Mouse (Mus musculus): ENCODE data around the gene Stk11.
A peak's percentile ranks its signal among the peaks of the same experiment; 100 is the strongest.

Stk11 gene

GRCm38 (mm10) chr10:80131952-80132350 lies 16.3 kb downstream of the Stk11 start:
- no peak for DNase-seq

DNA sequence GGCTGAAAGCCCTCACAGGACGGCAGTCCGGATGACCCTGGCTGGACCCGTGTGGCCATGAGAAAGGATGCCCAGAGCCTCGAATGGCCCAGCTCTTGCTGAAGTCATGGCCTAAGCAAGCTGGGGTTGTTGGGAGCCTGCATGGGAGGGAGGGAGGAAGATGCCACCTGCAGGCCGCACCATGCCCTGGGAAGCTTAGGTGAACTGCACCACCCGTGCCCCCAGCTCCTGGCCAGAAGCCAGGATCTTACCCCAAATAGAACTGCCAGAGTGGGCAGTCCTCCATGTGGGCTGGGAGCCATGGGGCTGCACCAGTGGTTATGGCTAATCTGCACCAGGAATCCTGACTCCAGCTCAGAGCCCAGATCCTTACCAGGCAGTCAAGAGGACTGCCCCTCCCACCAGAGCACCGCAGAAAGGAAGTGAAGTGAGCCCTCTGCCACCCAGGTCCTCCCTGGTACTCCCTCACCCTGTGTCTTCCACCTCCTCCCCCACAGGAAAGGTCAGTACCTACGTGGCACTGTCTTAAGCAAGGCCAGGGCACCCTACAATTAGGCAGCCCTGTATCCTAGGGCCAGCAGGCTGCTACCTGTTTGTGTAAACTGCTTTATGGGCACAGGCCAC lies 17.7 kb downstream of the Stk11 start:
- no peak for DNase-seq

DNA sequence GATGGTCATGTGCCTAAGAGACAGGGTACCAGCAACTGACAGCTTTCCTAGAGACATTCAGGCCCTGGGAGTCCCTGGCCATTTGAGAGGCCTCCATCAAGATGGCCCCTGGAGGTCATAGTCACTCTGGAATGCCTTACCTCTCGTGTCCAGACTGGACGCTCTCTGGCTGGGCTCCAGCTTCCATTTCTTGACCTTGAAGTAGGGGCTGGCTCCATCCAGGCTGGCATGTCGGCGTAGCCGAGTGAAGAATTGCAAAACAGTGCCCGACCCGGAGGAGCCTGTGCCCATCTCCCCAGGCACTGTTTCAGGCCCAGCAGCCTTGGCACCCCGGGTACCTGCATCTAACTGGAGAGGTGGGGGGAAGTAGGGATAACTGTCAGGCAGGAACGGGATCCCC lies 18.8 kb downstream of the Stk11 start:
- peak; percentile 23 for DNase-seq

DNA sequence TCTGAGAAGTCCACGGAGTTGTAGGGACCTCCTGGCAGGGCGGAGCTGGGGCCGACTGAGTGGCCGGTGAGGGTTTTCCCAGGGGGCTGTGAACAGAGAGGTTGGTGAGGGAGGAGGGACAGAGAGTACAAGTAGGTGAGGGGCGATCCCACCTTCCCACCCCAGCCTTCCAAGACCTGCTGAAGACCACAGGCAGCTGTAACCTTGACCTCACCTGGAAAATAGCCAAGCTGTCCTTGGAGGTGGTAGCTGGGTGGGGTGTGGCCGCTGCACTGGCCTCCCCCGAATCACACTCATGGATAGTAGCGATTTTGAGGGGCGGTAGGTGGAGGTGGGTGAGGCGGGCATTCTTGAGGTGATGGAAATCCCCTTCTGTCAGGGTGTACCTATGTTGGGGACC lies 19.6 kb downstream of the Stk11 start:
- peak; percentile 29 for DNase-seq

- no peak for DNase-seq
Measured at GRCm38 (mm10) chr10:80135641-80136040, 20.0 kb downstream of the Stk11 start.

DNA sequence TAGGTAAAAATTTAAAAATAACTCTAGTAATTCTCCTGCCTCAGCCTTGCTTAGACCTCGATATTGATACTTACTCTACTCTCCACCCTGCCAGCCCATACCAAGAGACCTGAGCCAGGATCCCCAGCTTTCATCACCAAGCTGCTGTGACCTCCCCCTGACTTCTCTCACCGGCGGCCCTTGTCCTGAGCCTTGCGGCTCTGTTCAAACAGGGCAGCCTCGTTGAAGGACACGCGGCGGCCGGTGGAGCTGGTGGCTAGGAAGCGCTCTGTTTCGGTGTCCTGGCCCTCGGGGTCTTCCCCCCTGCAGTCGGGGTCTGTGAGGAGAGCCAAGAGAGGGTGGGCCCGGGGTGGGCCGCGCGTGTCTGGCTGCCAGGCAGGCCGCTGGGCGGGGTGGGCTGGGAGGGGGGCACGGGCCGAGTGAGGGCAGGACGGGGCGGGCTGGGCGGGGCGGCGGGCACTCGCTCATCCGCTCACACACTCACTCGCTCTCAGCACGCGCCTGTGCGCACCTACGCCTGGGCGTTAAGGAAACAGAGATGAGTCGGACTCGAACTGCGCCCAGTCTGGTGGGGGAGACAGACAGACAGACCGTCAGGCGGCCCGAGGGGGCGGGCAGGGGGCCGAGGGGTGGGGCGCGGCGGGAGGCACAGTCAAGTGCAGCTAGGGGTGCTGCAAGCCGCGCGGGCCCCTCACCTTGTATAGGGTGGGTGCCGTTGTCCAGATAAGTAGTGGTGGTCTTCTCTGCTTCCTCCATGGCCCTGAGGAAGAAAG lies 20.8 kb downstream of the Stk11 start:
- DNase-seq: no peak

DNA sequence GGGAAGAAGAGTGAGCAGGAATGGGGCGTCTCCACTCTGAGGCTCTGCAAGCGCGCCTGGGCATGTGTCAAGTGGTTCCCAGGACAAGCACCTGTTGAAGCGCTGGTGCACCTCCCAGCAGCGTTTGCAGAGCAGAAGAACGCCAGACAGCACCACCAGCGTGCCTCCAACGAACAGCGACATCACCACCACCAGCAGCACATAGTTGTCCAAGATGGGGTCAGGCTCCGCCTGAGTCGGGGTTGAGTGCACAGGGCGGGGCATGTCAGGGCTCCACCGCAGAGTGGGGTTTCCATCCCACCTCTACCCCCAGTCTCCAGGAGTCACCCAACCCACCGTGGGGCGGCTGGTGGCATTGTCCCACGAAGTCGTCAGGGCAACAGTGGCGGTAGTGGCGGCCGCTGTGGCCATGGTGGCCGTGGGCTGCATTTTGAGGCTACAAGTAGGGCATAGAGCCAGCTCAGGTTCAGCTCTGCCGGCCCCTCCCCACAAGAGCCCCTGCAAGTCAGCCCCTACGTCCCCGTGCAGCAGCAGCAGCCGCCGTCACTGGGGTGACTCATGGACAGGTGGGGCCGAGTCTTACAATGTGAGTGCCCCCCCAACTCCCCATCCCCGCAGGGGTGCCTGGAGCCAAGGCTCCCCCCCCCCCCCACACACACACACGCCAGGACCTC lies 21.5 kb downstream of the Stk11 start:
- DNase-seq: peak; percentile 58

- DNase-seq: peak; percentile 60
Measured at GRCm38 (mm10) chr10:80137626-80138552, 22.3 kb downstream of the Stk11 start.

DNA sequence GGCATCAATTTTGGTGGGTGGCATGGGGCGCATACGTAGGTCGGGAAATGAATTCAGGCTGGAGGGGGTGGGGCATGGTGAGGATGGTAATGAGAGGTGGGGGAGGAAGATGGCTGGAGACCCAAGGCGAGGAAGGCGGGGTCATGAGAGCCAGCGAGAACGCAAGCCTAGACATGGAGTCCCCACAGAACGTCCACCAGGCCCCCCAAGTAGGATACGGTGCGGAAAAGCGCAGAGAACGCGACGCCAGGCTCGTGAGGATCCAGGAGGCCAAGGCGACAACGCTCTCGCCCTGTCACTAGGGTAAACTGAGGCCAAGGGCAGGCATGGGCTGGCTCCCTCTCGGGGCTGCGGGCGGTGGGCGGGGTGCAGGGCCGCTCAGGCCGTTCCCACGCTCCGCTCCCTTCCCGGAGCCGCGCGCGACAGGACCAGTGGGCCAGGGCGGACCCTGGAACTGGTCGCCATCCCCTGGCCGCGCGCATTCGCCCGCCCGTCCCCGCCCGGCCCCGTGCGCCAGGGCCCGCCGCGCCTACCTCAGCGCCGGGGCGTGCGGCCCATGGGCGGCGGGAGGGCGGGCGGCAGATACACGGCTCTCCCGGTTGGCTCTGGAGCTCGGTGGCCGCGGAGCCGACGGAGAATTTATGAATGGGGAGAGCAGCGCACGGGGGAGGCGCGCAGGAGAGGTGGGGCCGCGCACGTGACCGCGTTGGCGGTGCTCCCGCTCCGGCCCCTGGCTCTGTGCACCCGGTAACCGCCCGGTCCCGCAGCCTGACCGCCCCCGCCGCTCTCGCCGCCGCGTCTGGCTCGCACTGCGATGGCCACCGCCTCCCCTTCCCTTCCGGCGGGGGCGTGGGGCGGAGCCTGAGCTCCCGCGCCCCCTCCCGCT lies 23.2 kb downstream of the Stk11 start, which contains the start of gene Atp5d:
Atp5d (plus strand) TSS at position 80 of the 886 bp plus-strand sequence.
- peak; percentile 79 for DNase-seq

GRCm38 (mm10) chr10:80139439-80139775 lies 23.8 kb downstream of the Stk11 start:
- no peak for DNase-seq

- DNase-seq: peak; percentile 35
Measured at GRCm38 (mm10) chr10:80139975-80140665, 24.5 kb downstream of the Stk11 start.

DNA sequence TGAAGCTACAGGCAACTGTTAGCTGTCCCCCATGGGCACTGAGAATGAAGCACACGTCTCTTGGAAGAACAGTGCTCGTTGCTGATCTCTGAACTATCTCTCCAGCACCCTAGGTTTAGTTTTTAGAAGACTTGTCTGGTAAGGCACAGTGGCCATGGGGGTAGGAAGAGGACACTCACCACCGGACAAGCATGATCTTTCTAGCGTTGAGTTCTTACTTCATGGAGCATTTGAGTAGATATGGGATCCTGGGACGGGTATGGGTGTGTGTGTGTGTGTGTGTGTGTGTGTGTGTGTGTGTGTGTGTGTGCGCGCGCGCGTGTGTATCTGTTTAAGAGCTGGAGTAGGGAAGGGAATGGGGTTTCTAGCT lies 25.0 kb downstream of the Stk11 start, which contains the start of gene Cbarp:
Cbarp (minus strand) TSS at position 170 of the 370 bp plus-strand sequence.
- no peak for DNase-seq

DNA sequence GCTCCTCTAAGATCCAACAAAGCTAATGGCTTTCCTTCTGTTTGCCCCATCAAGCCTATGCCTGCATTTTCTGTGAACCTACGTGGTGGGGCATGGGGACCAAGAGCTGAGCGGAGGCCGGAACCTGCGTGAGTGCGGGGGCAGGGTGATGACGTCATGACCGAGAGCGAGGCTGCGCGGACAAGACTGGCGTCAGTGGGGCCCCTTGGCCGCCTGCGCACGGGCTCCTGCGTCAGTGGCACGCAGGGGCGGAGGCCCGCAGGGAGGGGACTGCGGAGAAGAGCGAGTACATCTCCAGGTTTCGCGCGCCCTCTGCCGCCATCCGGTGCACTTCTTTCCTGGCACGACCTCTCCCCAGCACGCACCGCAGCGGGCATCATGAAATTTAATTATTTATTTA lies 25.6 kb downstream of the Stk11 start:
- DNase-seq: peak; percentile 98

DNA sequence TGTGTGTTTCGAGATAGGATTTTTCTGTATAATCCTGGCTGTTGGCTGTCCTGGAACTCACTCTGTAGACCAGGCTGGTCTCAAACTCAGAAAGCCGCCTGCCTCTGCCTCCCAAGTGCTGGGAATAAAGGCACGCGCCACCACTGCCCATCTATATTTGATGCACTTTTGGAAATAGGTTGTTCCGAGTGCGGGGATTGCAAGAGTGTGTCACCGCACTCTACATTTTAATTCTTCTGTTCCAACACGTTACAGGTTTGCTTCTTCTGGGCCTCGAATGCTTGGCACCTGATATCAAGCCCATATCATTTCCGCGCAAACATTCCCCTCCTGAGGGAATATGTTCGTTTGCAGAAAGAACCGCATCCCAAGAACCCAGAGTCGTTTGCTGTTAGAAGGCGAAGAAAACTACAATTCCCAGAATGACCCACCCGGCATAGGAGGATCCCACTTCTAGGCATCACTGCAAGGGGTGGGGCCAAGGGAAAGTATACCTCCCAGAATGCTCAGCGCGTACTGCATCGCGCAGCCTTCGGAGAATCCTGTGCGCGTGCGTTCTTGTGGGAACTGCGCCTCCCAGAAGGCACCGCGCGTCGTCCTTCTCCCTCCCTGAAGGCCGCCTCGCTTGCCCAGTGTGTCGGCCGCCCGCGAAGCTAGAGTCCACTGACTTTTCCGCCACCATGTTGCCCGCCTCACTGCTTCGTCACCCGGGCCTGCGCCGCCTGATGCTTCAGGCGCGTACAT lies 26.4 kb downstream of the Stk11 start:
- peak; percentile 91 for DNase-seq

- DNase-seq: no peak
Measured at GRCm38 (mm10) chr10:80142530-80142925, 26.9 kb downstream of the Stk11 start.

DNA sequence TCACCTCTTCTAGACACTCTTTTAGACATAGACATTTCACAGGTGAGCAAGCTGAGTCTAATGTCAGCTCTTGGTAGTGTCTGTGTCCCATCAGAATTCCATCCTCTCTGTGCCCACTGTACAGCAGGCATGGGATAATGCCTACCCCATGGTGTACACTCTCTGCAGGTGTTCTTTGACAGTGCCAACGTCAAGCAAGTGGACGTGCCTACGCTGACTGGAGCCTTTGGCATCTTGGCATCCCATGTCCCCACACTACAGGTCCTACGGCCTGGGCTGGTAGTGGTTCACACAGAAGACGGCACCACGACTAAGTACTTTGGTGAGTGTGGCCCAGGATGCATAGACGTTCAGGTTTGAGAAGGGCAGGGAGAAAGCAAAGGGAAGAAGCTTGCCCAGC lies 28.1 kb downstream of the Stk11 start:
- DNase-seq: peak; percentile 47

- DNase-seq: peak; percentile 37
Measured at GRCm38 (mm10) chr10:80144159-80144558, 28.6 kb downstream of the Stk11 start.

- DNase-seq: peak; percentile 84
Measured at GRCm38 (mm10) chr10:80144864-80145838, 29.5 kb downstream of the Stk11 start.

- DNase-seq: peak; percentile 66
Measured at GRCm38 (mm10) chr10:80145896-80146295, 30.3 kb downstream of the Stk11 start.

All from cerebellum, adult 8-10 months (tissue).